Mouse (Mus musculus) testis, adult 2 months (tissue): ENCODE measurements around the gene Klf15. TPM values are rescaled to one million over a fixed set of nuclear protein-coding genes. Genes with fewer than 3 reads are reported as not detected.
A peak's percentile ranks its signal among the peaks of the same experiment; 100 is the strongest.

Source experiments
- H3K27ac ChIP-seq: fragments of 200-500 bp; 2 replicates; pipeline ENCODE4 v1.5.1; 2012; ENCODE audit warnings: low read depth, low read length; ENCODE audit not compliant: control insufficient read depth, insufficient read depth
- H3K27me3 ChIP-seq: fragments of 200-500 bp; 2 replicates; pipeline ENCODE4 v1.6.1; 2012; ENCODE audit warnings: mild to moderate bottlenecking, low read length, moderate library complexity; ENCODE audit not compliant: control insufficient read depth, insufficient read depth
- H3K36me3 ChIP-seq: fragments of 200-500 bp; 2 replicates; pipeline ENCODE4 v1.6.1; 2012; ENCODE audit warnings: mild to moderate bottlenecking, low read length; ENCODE audit not compliant: control insufficient read depth, insufficient read depth
- H3K4me1 ChIP-seq: fragments of 200-500 bp; 2 replicates; pipeline ENCODE4 v1.6.1; 2012; ENCODE audit warnings: low read length; ENCODE audit not compliant: control insufficient read depth, insufficient read depth
- H3K4me3 ChIP-seq: fragments of 200-500 bp; 2 replicates; pipeline ENCODE4 v1.5.1; 2012; ENCODE audit warnings: low read depth, mild to moderate bottlenecking, low read length, moderate library complexity, mixed read lengths; ENCODE audit not compliant: control insufficient read depth
- CTCF ChIP-seq: fragments of 200-500 bp; IDR thresholded peaks from 2 replicates; pipeline ENCODE4 v1.5.1; 2012; ENCODE audit warnings: low read depth, mild to moderate bottlenecking, inconsistent platforms, low read length, moderate library complexity; ENCODE audit not compliant: control insufficient read depth, insufficient read depth, insufficient replicate concordance
- POLR2A ChIP-seq: fragments of 200-500 bp; IDR thresholded peaks from 2 replicates; pipeline ENCODE4 v1.6.1; 2012; ENCODE audit warnings: low read depth, mild to moderate bottlenecking, inconsistent platforms, low read length, moderate library complexity; ENCODE audit not compliant: control insufficient read depth
- polyA plus RNA-seq: library from polyadenylated mRNA; depleted of rRNA; stranded (reverse); fragments of >200 nt; gene quantifications from 2 replicates; pipeline ENCODE4 v1.2.3, GENCODE M21; 2012

Gene Klf15
- polyA plus RNA-seq, 1 experiment: 7.6 TPM

DNA sequence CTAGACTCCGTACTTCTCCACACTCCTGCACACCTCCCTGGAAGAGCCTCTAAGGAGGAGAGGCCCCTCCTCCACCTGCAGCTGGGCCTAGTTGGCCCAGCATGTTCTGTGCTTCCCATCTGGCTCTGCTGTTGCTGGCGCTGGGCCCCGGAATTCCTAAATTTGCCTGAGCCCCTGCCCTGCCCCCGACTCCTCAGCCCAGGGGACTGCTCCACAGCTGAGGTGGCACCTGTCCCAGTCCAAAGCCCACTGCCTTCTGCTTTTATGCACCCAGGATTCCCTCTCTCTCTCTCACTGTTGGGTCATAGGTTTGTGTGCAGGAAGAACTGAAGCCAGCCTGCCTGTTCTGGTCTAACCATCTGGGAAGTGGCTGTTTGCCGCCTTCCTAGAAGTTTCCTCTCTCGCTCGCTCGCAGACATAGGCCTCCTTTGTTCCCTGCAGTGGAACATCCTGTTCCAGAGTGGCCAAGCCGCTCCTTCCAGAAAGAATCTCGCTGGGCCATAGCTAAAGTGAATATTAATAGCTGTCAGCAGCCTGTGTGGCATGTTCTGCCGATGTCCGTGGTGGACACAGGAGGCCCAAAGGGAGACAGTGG, 8.7 kb downstream of the Klf15 start:
- no peaks in the 10 kb centered on the region for H3K27me3 ChIP-seq
- H3K36me3 ChIP-seq: no peaks in the 10 kb centered on the region
- no peak overlapping the region for H3K4me3 ChIP-seq
- TF ChIP-seq CTCF (no peak), POLR2A (no peak)
- peak overlapping the region; percentile 50; the same call in 1 of the 2 replicates for H3K27ac ChIP-seq
- H3K4me1 ChIP-seq: no peaks in the 10 kb centered on the region; the same call in 1 of the 2 replicates

DNA sequence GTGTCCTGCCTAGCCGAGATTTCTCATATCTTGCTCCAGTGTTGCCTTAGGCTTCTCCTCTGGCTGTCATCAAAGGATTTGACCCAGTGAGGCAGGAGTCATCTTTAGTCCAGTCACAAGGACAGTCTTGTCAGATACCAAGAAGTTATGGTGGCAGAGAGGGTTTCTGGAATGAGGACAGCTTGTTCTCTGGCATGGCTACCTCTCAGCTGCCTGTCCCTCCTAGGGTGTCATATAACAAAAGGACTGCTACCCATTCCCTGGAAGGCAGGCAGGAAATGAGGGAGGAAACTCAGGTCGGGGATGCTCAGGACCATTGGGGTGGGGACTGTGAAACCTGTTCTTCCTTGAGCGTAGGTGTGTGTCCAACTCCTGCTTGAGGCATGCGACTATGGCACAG, 9.7 kb downstream of the Klf15 start:
- H3K36me3 ChIP-seq: no peaks in the 10 kb centered on the region
- no peaks in the 10 kb centered on the region; the same call in 1 of the 2 replicates for H3K4me1 ChIP-seq
- no peak for TF ChIP-seq CTCF
- H3K27ac ChIP-seq: peak overlapping the region; percentile 50; the same call in 1 of the 2 replicates
- H3K27me3 ChIP-seq: no peaks in the 10 kb centered on the region
- no peak overlapping the region for H3K4me3 ChIP-seq

DNA sequence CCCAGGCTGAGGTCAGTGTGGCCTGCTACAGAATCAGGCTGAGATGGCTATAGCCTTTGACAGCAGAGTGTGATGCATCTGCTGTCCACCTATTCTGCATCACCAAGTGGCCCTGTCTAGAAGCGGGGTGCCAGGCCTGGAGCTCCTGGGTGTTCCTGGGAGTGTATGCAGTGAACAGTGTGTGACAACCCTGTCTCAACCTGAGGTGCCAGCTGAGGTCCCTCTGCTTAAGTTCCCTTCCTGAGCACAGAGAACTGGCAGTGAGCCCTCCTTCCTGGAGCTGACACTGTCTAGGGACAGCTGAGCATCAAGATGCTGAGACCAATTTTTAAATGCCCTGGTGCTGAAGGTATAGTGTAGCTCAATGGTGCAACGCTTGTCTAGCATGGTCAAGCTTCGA, 10.3 kb downstream of the Klf15 start:
- Histone ChIP-seq H3K36me3 (no peaks in the 10 kb centered on the region), H3K4me3 (no peak overlapping the region), H3K27ac (no peak overlapping the region), H3K27me3 (no peaks in the 10 kb centered on the region), H3K4me1 (no peaks in the 10 kb centered on the region; the same call in 1 of the 2 replicates)
- TF ChIP-seq POLR2A (no peak), CTCF (no peak)

DNA sequence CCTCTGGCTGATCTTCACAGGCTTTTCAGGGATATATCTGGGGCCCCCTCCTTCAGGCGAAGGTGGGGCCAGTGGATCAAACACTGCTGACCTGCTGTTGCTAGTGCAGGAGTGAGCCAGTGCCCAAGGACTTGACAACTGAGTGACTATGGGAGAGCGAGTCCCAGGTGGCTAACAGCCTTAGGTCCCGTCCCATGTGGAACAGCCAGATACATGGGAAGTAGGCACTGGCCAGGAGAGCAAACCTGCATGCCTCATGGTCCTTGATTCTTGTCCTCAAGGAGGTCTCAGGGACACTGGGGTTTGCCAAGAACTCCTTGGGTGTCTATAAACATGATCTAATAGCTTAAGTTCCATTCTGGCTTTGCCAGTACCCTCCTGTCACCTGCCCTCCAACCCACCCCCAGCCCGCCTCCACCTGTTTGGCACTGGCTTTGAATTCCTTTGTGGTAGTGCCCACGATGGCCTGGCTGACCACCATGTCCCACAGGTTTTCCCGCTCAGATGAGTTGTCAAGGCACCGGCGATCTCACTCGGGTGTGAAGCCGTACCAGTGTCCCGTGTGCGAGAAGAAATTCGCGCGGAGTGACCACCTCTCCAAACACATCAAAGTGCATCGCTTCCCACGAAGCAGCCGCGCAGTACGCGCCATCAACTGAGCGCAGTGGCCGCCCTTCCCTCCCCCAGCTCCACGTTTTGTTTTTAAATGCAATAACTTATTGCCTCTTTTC, 11.4 kb downstream of the Klf15 start:
- TF ChIP-seq CTCF (no peak), POLR2A (no peak)
- Histone ChIP-seq H3K4me3 (no peak overlapping the region), H3K36me3 (no peaks in the 10 kb centered on the region), H3K27me3 (no peaks in the 10 kb centered on the region), H3K27ac (no peak overlapping the region), H3K4me1 (no peaks in the 10 kb centered on the region; the same call in 1 of the 2 replicates)

DNA sequence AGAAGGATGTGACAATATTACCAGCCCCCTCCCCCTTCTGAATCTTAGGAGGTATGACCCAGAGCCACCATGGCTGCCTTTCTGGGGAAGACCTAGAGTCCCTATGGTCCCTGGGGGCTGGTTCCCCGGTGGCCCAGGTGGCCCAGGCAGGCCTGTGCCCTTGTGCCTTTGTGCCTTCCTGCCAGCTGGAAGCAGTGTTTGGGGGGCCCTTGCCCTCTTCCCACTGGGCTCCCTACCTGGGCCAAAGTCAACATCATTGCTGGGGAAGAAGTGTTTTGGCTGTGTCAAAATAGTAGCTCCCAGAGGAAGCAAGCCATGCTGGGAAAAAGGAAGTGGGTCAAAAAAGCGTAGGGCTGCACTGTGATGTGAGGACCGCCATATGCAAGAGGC, 12.0 kb downstream of the Klf15 start:
- Histone ChIP-seq H3K27me3 (no peaks in the 10 kb centered on the region), H3K4me1 (no peaks in the 10 kb centered on the region; the same call in 1 of the 2 replicates), H3K27ac (no peak overlapping the region), H3K4me3 (no peak overlapping the region), H3K36me3 (no peaks in the 10 kb centered on the region)
- TF ChIP-seq CTCF (no peak), POLR2A (no peak)

DNA sequence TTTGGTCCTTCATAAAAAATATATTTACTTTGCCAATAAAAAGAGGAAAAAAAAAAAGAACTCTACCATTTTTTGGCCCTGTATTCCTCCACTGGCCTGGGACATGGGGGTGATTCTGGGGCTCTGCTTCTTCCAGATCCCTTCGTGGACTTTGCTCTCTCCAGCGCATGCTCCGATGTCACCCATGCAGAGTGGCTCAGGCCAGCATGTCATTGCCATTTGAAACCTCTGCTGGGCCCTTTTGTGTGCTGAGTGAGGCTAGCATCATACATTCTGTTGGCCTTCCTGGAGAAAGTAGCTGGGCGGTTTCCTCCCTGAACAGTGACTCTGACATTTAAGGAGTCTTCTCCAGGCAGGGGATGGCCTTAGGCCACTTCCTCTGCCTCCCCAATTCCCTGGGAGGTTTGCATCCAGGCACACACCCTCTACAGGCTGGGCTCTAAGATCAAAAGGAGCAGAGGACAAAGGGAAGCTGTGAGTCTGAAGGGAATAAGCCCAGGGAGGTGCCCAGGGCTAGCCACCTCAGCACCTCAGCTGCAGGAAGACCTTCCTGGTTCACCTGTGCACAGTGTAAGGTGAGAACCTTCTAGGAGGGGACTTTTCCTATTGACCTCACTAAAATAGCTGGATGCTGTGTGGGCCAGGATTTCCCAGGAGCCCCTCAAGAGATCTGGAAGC, 12.9 kb downstream of the Klf15 start:
- H3K27me3 ChIP-seq: no peaks in the 10 kb centered on the region
- H3K4me1 ChIP-seq: no peaks in the 10 kb centered on the region; the same call in 1 of the 2 replicates
- no peaks in the 10 kb centered on the region for H3K36me3 ChIP-seq
- TF ChIP-seq CTCF: no peak
- TF ChIP-seq POLR2A: no peak
- H3K27ac ChIP-seq: no peak overlapping the region
- H3K4me3 ChIP-seq: no peak overlapping the region

DNA sequence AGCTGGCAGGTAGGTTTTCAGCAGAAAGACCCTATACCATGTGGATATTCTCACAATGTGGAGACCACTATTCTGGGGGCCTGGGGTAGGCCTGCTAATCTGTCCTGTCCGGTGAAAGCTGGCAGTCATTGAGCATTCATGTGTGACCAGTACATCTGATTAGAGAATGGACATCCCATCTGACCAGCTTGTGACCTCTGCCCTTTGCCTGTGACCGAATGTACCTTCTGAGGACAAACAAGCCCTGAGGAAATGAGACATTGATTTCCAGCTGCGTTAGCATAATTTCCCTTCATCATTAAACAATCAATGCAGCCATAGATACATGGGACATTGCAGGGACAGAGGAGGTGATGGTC, 13.5 kb downstream of the Klf15 start:
- no peak for TF ChIP-seq CTCF
- TF ChIP-seq POLR2A: no peak

More for the DNA sequence above, 13.5 kb downstream of the Klf15 start:
- no peaks in the 10 kb centered on the region for H3K36me3 ChIP-seq
- no peaks in the 10 kb centered on the region; the same call in 1 of the 2 replicates for H3K4me1 ChIP-seq
- H3K27me3 ChIP-seq: no peaks in the 10 kb centered on the region
- no peak overlapping the region for H3K27ac ChIP-seq
- H3K4me3 ChIP-seq: no peak overlapping the region
